Mouse (Mus musculus) cerebellum, adult 2 months (tissue): Measurements from ENCODE around the gene Ano1.

ENCODE experiments used
- CTCF ChIP-seq: fragments of 200-500 bp; IDR thresholded peaks from 2 replicates; pipeline ENCODE4 v1.5.1; 2011; ENCODE audit warnings: low read depth, mild to moderate bottlenecking, control low read depth, low read length, moderate library complexity, borderline replicate concordance; ENCODE audit not compliant: insufficient read depth
- POLR2A ChIP-seq: fragments of 200-500 bp; IDR thresholded peaks from 2 replicates; pipeline ENCODE4 v1.6.1; 2011; ENCODE audit warnings: low read length, control low read depth, borderline replicate concordance; ENCODE audit not compliant: insufficient read depth

- no peak for TF ChIP-seq CTCF
- TF ChIP-seq POLR2A: no peak
These were observed 44.3 kb upstream of the Ano1 start for GRCm38 (mm10) chr7:144795976-144796474.
